Mouse (Mus musculus): ENCODE data around the gene Gorasp2. TPM values are rescaled to one million over a fixed set of nuclear protein-coding genes. Genes with fewer than 3 reads are reported as not detected.

The Gorasp2 gene
- polyA plus RNA-seq, 1 experiment from 2014 or later: 133 TPM

GRCm38 (mm10) chr2:70669241-70669640, 7.9 kb downstream of the Gorasp2 start:
- Histone ChIP-seq H3K4me1 (ENCODE audit: insufficient read depth, low read depth, low read length) (no peaks in the 10 kb centered on the region), H3K27ac (ENCODE audit: low read length) (no peak overlapping the region), H3K27me3 (replicated peaks; ENCODE audit: insufficient read depth, low read length) (no peaks in the 10 kb centered on the region), H3K9ac (replicated peaks; ENCODE audit: low read depth) (no peak overlapping the region), H3K4me2 (replicated peaks; ENCODE audit: low read depth, low read length) (no peak overlapping the region), H3K9me3 (ENCODE audit: low read length) (no peaks in the 10 kb centered on the region), H3K4me3 (ENCODE audit: low read depth, low read length) (no peak overlapping the region), H3K36me3 (ENCODE audit: insufficient read depth, low read length) (no peaks in the 10 kb centered on the region)
- 76% methylated on average over 2 of the region's 2 CpGs for WGBS
- TF ChIP-seq CTCF (IDR thresholded peaks at IDR 0.05): no peak
- no peak for TF ChIP-seq EP300 (IDR thresholded peaks at IDR 0.05)
- ATAC-seq: no peak
- no peak for DNase-seq (ENCODE audit: low spot score)

GRCm38 (mm10) chr2:70669896-70670295, 8.5 kb downstream of the Gorasp2 start:
- no peak for DNase-seq (ENCODE audit: low spot score)
- Histone ChIP-seq H3K4me3 (ENCODE audit: low read depth, low read length) (no peak overlapping the region), H3K9me3 (ENCODE audit: low read length) (no peaks in the 10 kb centered on the region), H3K27me3 (replicated peaks; ENCODE audit: insufficient read depth, low read length) (no peaks in the 10 kb centered on the region), H3K9ac (replicated peaks; ENCODE audit: low read depth) (no peak overlapping the region), H3K27ac (ENCODE audit: low read length) (no peak overlapping the region), H3K36me3 (ENCODE audit: insufficient read depth, low read length) (no peaks in the 10 kb centered on the region), H3K4me2 (replicated peaks; ENCODE audit: low read depth, low read length) (no peak overlapping the region), H3K4me1 (ENCODE audit: insufficient read depth, low read depth, low read length) (no peaks in the 10 kb centered on the region)
- no peak for TF ChIP-seq EP300 (IDR thresholded peaks at IDR 0.05)
- no peak for TF ChIP-seq CTCF (IDR thresholded peaks at IDR 0.05)
- WGBS: 51% methylated on average over 2 of the region's 2 CpGs
- ATAC-seq: no peak

GRCm38 (mm10) chr2:70672476-70672875, 11.1 kb downstream of the Gorasp2 start:
- no peak overlapping the region for H3K27ac ChIP-seq (ENCODE audit: low read length)
- DNase-seq (ENCODE audit: low spot score) (no peak), ATAC-seq (no peak)
- no peaks in the 10 kb centered on the region for H3K36me3 ChIP-seq (ENCODE audit: insufficient read depth, low read length)
- TF ChIP-seq CTCF (IDR thresholded peaks at IDR 0.05) (no peak), EP300 (IDR thresholded peaks at IDR 0.05) (no peak)
- H3K4me2 ChIP-seq (replicated peaks; ENCODE audit: low read depth, low read length): no peak overlapping the region
- H3K4me3 ChIP-seq (ENCODE audit: low read depth, low read length): no peak overlapping the region
- no peaks in the 10 kb centered on the region for H3K4me1 ChIP-seq (ENCODE audit: insufficient read depth, low read depth, low read length)
- no peaks in the 10 kb centered on the region for H3K27me3 ChIP-seq (replicated peaks; ENCODE audit: insufficient read depth, low read length)
- H3K9me3 ChIP-seq (ENCODE audit: low read length): no peaks in the 10 kb centered on the region
- no peak overlapping the region for H3K9ac ChIP-seq (replicated peaks; ENCODE audit: low read depth)
- 73% methylated on average over 2 of the region's 2 CpGs for WGBS

GRCm38 (mm10) chr2:70673445-70674126, 12.2 kb downstream of the Gorasp2 start:
- Histone ChIP-seq H3K27me3 (replicated peaks; ENCODE audit: insufficient read depth, low read length) (no peaks in the 10 kb centered on the region), H3K4me1 (ENCODE audit: insufficient read depth, low read depth, low read length) (no peaks in the 10 kb centered on the region), H3K9me3 (ENCODE audit: low read length) (no peaks in the 10 kb centered on the region), H3K36me3 (ENCODE audit: insufficient read depth, low read length) (0 out of 2 replicates have a peak, but pooled peaks cover 4% of the 10 kb centered on the region), H3K4me3 (ENCODE audit: low read depth, low read length) (no peak overlapping the region), H3K27ac (ENCODE audit: low read length) (no peak overlapping the region), H3K9ac (replicated peaks; ENCODE audit: low read depth) (no peak overlapping the region), H3K4me2 (replicated peaks; ENCODE audit: low read depth, low read length) (no peak overlapping the region)
- no peak for ATAC-seq
- WGBS: 72% methylated on average over 7 of the region's 7 CpGs
- DNase-seq (ENCODE audit: low spot score): peak; percentile 38
- peak; percentile 58 for TF ChIP-seq CTCF (IDR thresholded peaks at IDR 0.05)
- no peak for TF ChIP-seq EP300 (IDR thresholded peaks at IDR 0.05)

GRCm38 (mm10) chr2:70682324-70682723, 20.9 kb downstream of the Gorasp2 start:
- Histone ChIP-seq H3K9me3 (ENCODE audit: low read length) (no peaks in the 10 kb centered on the region), H3K4me2 (replicated peaks; ENCODE audit: low read depth, low read length) (no peak overlapping the region), H3K27me3 (replicated peaks; ENCODE audit: insufficient read depth, low read length) (no peaks in the 10 kb centered on the region), H3K4me1 (ENCODE audit: insufficient read depth, low read depth, low read length) (no peaks in the 10 kb centered on the region), H3K36me3 (ENCODE audit: insufficient read depth, low read length) (peaks cover 52% of the 10 kb centered on the region), H3K27ac (ENCODE audit: low read length) (no peak overlapping the region), H3K9ac (replicated peaks; ENCODE audit: low read depth) (no peak overlapping the region), H3K4me3 (ENCODE audit: low read depth, low read length) (no peak overlapping the region)
- TF ChIP-seq EP300 (IDR thresholded peaks at IDR 0.05) (no peak), CTCF (IDR thresholded peaks at IDR 0.05) (no peak)
- ATAC-seq (no peak), DNase-seq (ENCODE audit: low spot score) (no peak)
- 74% methylated on average over 2 of the region's 2 CpGs for WGBS

- 94% methylated on average over 21 of the region's 21 CpGs for WGBS
- no peak overlapping the region for H3K27ac ChIP-seq (ENCODE audit: low read length)
Measured at GRCm38 (mm10) chr2:70688454-70689078, 27.2 kb downstream of the Gorasp2 start.

More at GRCm38 (mm10) chr2:70688454-70689078, 27.2 kb downstream of the Gorasp2 start:
- no peak overlapping the region for H3K9ac ChIP-seq (replicated peaks; ENCODE audit: low read depth)
- H3K4me3 ChIP-seq (ENCODE audit: low read depth, low read length): no peak overlapping the region
- no peak for TF ChIP-seq CTCF (IDR thresholded peaks at IDR 0.05)
- no peaks in the 10 kb centered on the region for H3K9me3 ChIP-seq (ENCODE audit: low read length)
- no peak for ATAC-seq
- no peak overlapping the region for H3K4me2 ChIP-seq (replicated peaks; ENCODE audit: low read depth, low read length)
- H3K36me3 ChIP-seq (ENCODE audit: insufficient read depth, low read length): peaks cover 63% of the 10 kb centered on the region
- DNase-seq (ENCODE audit: low spot score): no peak
- H3K27me3 ChIP-seq (replicated peaks; ENCODE audit: insufficient read depth, low read length): no peaks in the 10 kb centered on the region
- no peaks in the 10 kb centered on the region for H3K4me1 ChIP-seq (ENCODE audit: insufficient read depth, low read depth, low read length)

All from lung, postnatal 0 days (tissue).